Mouse (Mus musculus): ENCODE measurements around the gene Klf1. TPM values are rescaled to one million over a fixed set of nuclear protein-coding genes. Genes with fewer than 3 reads are reported as not detected.

The Klf1 gene
- total and polyA plus RNA-seq, 3 experiments, result 0.20 to 0.38 (median 0.24) TPM

DNA sequence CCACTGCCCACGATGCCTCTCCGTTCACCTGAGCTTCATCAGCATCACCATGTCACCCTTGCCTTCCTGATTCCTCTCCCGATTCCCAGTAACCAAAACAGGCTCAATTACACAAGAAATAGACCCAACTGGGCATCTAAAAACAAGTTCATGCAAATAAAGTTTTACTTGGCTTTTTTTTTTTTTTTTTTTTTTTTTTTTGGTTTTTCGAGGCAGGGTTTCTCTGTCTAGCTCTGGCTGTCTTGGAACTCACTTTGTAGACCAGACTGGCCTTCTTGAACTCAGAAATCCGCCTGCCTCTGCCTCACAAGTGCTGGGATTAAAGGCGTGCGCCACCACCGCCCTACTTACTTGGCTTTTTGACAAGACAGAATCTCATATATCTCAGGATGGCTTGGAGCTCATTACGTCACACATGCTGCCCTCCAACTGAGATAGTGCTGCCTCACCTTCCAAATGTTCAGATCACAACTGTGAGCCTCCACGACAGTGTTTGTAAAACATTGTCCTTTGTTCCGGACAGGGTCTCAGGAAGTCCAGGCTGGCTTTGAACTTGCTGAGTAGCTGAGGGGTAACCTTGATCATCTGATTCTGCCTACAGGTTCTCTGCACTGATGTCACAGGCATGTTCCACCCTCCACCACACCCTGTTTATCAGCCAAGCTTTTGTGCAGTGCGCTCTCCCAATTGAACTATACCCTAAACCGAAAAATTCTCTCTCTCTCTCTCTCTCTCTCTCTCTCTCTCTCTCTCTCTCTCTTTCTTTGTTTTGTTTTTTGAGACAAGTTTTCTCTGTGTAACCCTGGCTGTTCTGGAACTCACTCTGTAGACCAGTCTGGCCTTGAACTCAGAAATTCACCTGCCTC lies 36.1 kb downstream of the Klf1 start:
- peaks cover 78% of the 10 kb centered on the region for H3K27me3 ChIP-seq (replicated peaks)
- H3K4me1 ChIP-seq (ENCODE audit: control insufficient read depth in 1 of 2, insufficient read depth in 2 of 2), result peaks cover 21 to 22% of the 10 kb centered on the region in 2 experiments
- in situ Hi-C loops (cut with MboI; ENCODE audit: low pct_ligation_motif_present, low pct_unique_long_range_greater_than_20kb, low sequenced_read_pairs), result no loop called here
- H3K9me3 ChIP-seq (replicated peaks; ENCODE audit: low read length), result no peaks in the 10 kb centered on the region
- H3K4me2 ChIP-seq (ENCODE audit: insufficient read depth, low read depth, poor library complexity, severe bottlenecking), result peak overlapping the region; percentile 90
- DNase-seq (ENCODE audit: extremely low read depth), result no peak
- TF ChIP-seq SIN3A (IDR thresholded peaks at IDR 0.05; ENCODE audit: low read length), result no peak
- peak; percentile 75 for TF ChIP-seq ZNF384 (IDR thresholded peaks at IDR 0.05; ENCODE audit: low read depth, low read length)
- H3K36me3 ChIP-seq (replicated peaks in 1 of 2; ENCODE audit: control insufficient read depth in 1 of 2, insufficient read depth in 1 of 2, low read length in 1 of 2), result no peaks in the 10 kb centered on the region
- H3K27ac ChIP-seq (ENCODE audit: insufficient read depth, low read depth), result no peak overlapping the region
- H3K9ac ChIP-seq (ENCODE audit: insufficient read depth, low read depth), result no peak overlapping the region
- no peaks in the 10 kb centered on the region for H3K79me2 ChIP-seq (replicated peaks; ENCODE audit: control insufficient read depth, extremely low read depth, insufficient read depth, poor library complexity, severe bottlenecking)
- dilution Hi-C loops (cut with MboI; ENCODE audit: extremely low pct_ligation_motif_present, extremely low pct_unique_long_range_greater_than_20kb, low sequenced_read_pairs), result no loop called here
- no peak overlapping the region for H3K4me3 ChIP-seq (replicated peaks in 1 of 3; ENCODE audit: low read depth in 2 of 3, low read length in 2 of 3, poor library complexity in 1 of 3)

DNA sequence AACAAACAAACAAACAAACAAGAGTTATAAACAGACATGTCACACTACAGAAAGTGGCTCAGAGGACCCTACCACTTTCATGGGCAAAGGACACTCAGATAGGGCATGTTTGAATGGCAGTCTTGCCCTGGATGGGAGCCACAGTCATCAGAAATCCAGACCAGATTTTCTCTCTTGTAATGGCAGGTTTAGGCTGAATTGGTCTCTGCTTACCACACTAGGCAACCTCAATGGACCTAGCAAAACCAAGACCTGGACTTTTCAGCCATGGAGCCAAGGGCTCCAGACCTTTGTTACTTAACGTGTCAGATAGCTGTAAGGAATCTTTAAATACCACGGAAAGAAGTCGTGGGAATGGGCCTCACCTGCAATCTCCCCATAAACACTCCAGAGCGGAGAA lies 42.0 kb downstream of the Klf1 start:
- Histone ChIP-seq H3K9me3 (replicated peaks; ENCODE audit: low read length) (peaks cover 2% of the 10 kb centered on the region), H3K27ac (ENCODE audit: insufficient read depth, low read depth) (no peak overlapping the region), H3K4me3 (replicated peaks in 1 of 3; ENCODE audit: low read depth in 2 of 3, low read length in 2 of 3, poor library complexity in 1 of 3) (no peak overlapping the region), H3K4me1 (ENCODE audit: control insufficient read depth in 1 of 2, insufficient read depth in 2 of 2) (peaks cover 0 to 7% of the 10 kb centered on the region in 2 experiments; a peak in 2 of 4 replicates), H3K79me2 (replicated peaks; ENCODE audit: control insufficient read depth, extremely low read depth, insufficient read depth, poor library complexity, severe bottlenecking) (no peaks in the 10 kb centered on the region), H3K4me2 (ENCODE audit: insufficient read depth, low read depth, poor library complexity, severe bottlenecking) (no peak overlapping the region), H3K9ac (ENCODE audit: insufficient read depth, low read depth) (no peak overlapping the region), H3K36me3 (replicated peaks in 1 of 2; ENCODE audit: control insufficient read depth in 1 of 2, insufficient read depth in 1 of 2, low read length in 1 of 2) (no peaks in the 10 kb centered on the region), H3K27me3 (replicated peaks) (peaks cover 69% of the 10 kb centered on the region)
- DNase-seq (ENCODE audit: extremely low read depth), result no peak
- dilution Hi-C loops (cut with MboI; ENCODE audit: extremely low pct_ligation_motif_present, extremely low pct_unique_long_range_greater_than_20kb, low sequenced_read_pairs) (no loop called here), in situ Hi-C loops (cut with MboI; ENCODE audit: low pct_ligation_motif_present, low pct_unique_long_range_greater_than_20kb, low sequenced_read_pairs) (no loop called here)
- TF ChIP-seq ETS1 (conservative IDR thresholded peaks at IDR 0.05; ENCODE audit: low read depth, low read length) (no peak), TCF12 (IDR thresholded peaks at IDR 0.05; ENCODE audit: low read depth, low read length) (no peak), MAFK (IDR thresholded peaks at IDR 0.05; ENCODE audit: insufficient replicate concordance, low read length) (no peak), ZKSCAN1 (IDR thresholded peaks at IDR 0.05; ENCODE audit: borderline replicate concordance, low read depth, low read length) (no peak), KAT2A (IDR thresholded peaks at IDR 0.05; ENCODE audit: insufficient replicate concordance, low read length) (no peak), ZNF384 (IDR thresholded peaks at IDR 0.05; ENCODE audit: low read depth, low read length) (no peak), HCFC1 (IDR thresholded peaks at IDR 0.05; ENCODE audit: low read depth, low read length) (no peak), BHLHE40 (IDR thresholded peaks at IDR 0.05; ENCODE audit: low read depth, low read length) (no peak), ELF1 (IDR thresholded peaks at IDR 0.05; ENCODE audit: low read depth, low read length) (no peak), ZC3H11A (IDR thresholded peaks at IDR 0.05; ENCODE audit: low read depth, low read length) (no peak), JUND (conservative IDR thresholded peaks at IDR 0.05; ENCODE audit: low read depth, low read length) (no peak), NELFE (IDR thresholded peaks at IDR 0.05; ENCODE audit: low read depth, low read length) (no peak)
